Mouse (Mus musculus) heart, postnatal 0 days (tissue): Measurements from ENCODE around the gene Tmem207.

Experiments
- CTCF ChIP-seq: IDR thresholded peaks from 2 replicates; pipeline ENCODE4 v1.5.1; 2016; ENCODE audit warnings: antibody characterized with exemption, control low read depth, low read depth
- EP300 ChIP-seq: IDR thresholded peaks from 2 replicates; pipeline ENCODE4 v1.6.1; 2016; ENCODE audit warnings: antibody characterized with exemption, low read depth

DNA sequence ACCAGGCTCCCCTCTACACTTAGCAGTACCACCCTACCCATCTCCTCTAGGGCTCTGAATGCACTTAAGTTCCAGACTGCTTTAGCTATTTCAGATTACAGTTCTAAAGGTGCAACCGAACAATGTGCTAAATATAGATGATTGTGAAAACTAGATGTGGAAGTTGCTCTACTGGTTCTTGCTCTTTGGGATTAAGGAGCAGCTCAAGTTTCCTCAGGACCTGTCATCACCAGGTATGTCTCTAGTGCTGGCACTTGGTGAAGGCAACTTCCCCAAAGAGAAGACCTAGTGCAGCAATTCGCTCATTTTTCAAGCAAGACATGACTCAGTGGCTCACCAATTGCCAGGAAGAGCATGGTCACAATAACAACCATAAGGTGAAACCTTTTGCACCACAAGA lies 45.3 kb upstream of the Tmem207 start:
- TF ChIP-seq CTCF (no peak), EP300 (no peak)
